Mouse (Mus musculus) adrenal gland, adult (tissue): ENCODE measurements at regions not wholly inside any gene's neighbourhood (a gene's known extent, or its start where the extent isn't known, plus 50 kb on each side); places are given as distances from the start of the nearest gene placed in this dataset.

Experiments used
- DNase-seq, 2 experiments: peaks; one replicate each; pipeline ENCODE4 v3.0.0; 2022 to 2023; ENCODE audit warnings: low spot score in 1 of 2; ENCODE audit not compliant: inconsistent age in 2 of 2

- DNase-seq, result no peak
These were observed 310.5 kb downstream of the Klf5 start for GRCm38 (mm10) chr14:99609003-99609402.

- DNase-seq, result peak; percentile 29 to 85
These were observed 312.9 kb downstream of the Klf5 start for GRCm38 (mm10) chr14:99611435-99611834.

GRCm38 (mm10) chr14:99612114-99612513 is 313.6 kb downstream of the Klf5 start:
- no peak for DNase-seq

GRCm38 (mm10) chr14:99614748-99615147 is 316.3 kb downstream of the Klf5 start:
- DNase-seq, result no peak

- DNase-seq, result no peak
These were observed 318.3 kb downstream of the Klf5 start for GRCm38 (mm10) chr14:99616655-99617335.

GRCm38 (mm10) chr14:99617374-99617773 is 318.9 kb downstream of the Klf5 start:
- no peak for DNase-seq

- no peak for DNase-seq
These were observed 323.0 kb downstream of the Klf5 start for GRCm38 (mm10) chr14:99621538-99621937.

GRCm38 (mm10) chr14:99624380-99625327 is 326.2 kb downstream of the Klf5 start:
- no peak for DNase-seq

GRCm38 (mm10) chr14:99627615-99628014 is 329.1 kb downstream of the Klf5 start:
- no peak for DNase-seq

- DNase-seq, result peak; percentile 19 to 68
These were observed 332.6 kb downstream of the Klf5 start for GRCm38 (mm10) chr14:99631092-99631491.

GRCm38 (mm10) chr14:99632444-99632843 is 334.0 kb downstream of the Klf5 start:
- DNase-seq, result no peak

- DNase-seq, result no peak
These were observed 337.2 kb downstream of the Klf5 start for GRCm38 (mm10) chr14:99635556-99636150.

- no peak for DNase-seq
These were observed 343.3 kb downstream of the Klf5 start for GRCm38 (mm10) chr14:99641475-99642453.

- DNase-seq, result no peak
These were observed 347.8 kb downstream of the Klf5 start for GRCm38 (mm10) chr14:99646323-99646722.

GRCm38 (mm10) chr14:99674399-99674798 is 375.9 kb downstream of the Klf5 start:
- no peak for DNase-seq

- DNase-seq, result peak in 1 of 2 experiments; percentile 29
These were observed 388.7 kb downstream of the Klf5 start for GRCm38 (mm10) chr14:99687062-99687806.

- DNase-seq, result no peak
These were observed 389.9 kb downstream of the Klf5 start for GRCm38 (mm10) chr14:99688415-99688814.

- DNase-seq, result no peak
These were observed 397.8 kb downstream of the Klf5 start for GRCm38 (mm10) chr14:99696301-99696700.

- DNase-seq, result no peak
These were observed 401.1 kb downstream of the Klf5 start for GRCm38 (mm10) chr14:99699545-99699944.

- no peak for DNase-seq
These were observed 407.5 kb downstream of the Klf5 start for GRCm38 (mm10) chr14:99706004-99706403.
